Mouse (Mus musculus) kidney, postnatal 0 days (tissue): Measurements from ENCODE around the gene Tet3. TPM values are rescaled to one million over a fixed set of nuclear protein-coding genes. Genes with fewer than 3 reads are reported as not detected.

ENCODE experiments used
- ATAC-seq: fragments of 200-750 bp; cut with Nextera tagmentation; replicated peaks from 2 replicates; pipeline ENCODE4 v1.8.0; 2017; ENCODE audit warnings: low read depth, moderate number of reproducible peaks, moderate TSS enrichment, moderate library complexity; ENCODE audit not compliant: low FRiP score
- DNase-seq: peaks from one replicate; pipeline ENCODE4 v3.0.0-alpha.2; 2016; ENCODE audit warnings: low spot score
- H3K27ac ChIP-seq: fragments of 300-500 bp; sonication (generic); 2 replicates; pipeline ENCODE4 v1.5.1; 2014; ENCODE audit warnings: mild to moderate bottlenecking
- H3K27me3 ChIP-seq: fragments of 300-500 bp; sonication (generic); 2 replicates; pipeline ENCODE4 v1.6.1; 2014; ENCODE audit warnings: low read length, mixed read lengths; ENCODE audit not compliant: insufficient read depth
- H3K36me3 ChIP-seq: fragments of 300-500 bp; sonication (generic); 2 replicates; pipeline ENCODE4 v1.6.1; 2014; ENCODE audit warnings: low read length, mixed read lengths; ENCODE audit not compliant: insufficient read depth
- H3K4me1 ChIP-seq: fragments of 300-500 bp; sonication (generic); replicated peaks from 2 replicates; pipeline ENCODE4 v1.6.1; 2014; ENCODE audit warnings: antibody characterized with exemption, low read length, mixed read lengths; ENCODE audit not compliant: insufficient read depth
- H3K4me2 ChIP-seq: fragments of 300-500 bp; sonication (generic); 2 replicates; pipeline ENCODE4 v1.6.1; 2014; ENCODE audit warnings: mild to moderate bottlenecking, low read length, moderate library complexity, mixed read lengths
- H3K4me3 ChIP-seq: fragments of 300-500 bp; sonication (generic); replicated peaks from 2 replicates; pipeline ENCODE4 v1.5.1; 2014; ENCODE audit warnings: low read depth, low read length
- H3K9ac ChIP-seq: fragments of 300-500 bp; sonication (generic); 2 replicates; pipeline ENCODE4 v1.6.1; 2014; ENCODE audit warnings: low read depth, low read length
- H3K9me3 ChIP-seq: fragments of 300-500 bp; sonication (generic); replicated peaks from 2 replicates; pipeline ENCODE4 v1.6.1; 2016; ENCODE audit warnings: low read length, inconsistent platforms, mixed read lengths
- CTCF ChIP-seq: IDR thresholded peaks from 2 replicates; pipeline ENCODE4 v1.5.1; 2016; ENCODE audit warnings: antibody characterized with exemption, low read depth, mild to moderate bottlenecking, moderate library complexity
- WGBS: fragments of 180-500 bp; shearing (Covaris S2); extraction: QIAGEN DNeasy Blood & Tissue Kit; methylation state at CpG from one replicate; pipeline ENCODE4 v1.1.7; 2014; 5-methylcytosine and 5-hydroxymethylcytosine counted together
- polyA plus RNA-seq: library from polyadenylated mRNA; unstranded; fragments of >200 nt; fragmentation: Nextera tagmentation; extraction: Ambion mirVana; gene quantifications from 2 replicates; pipeline ENCODE4 v1.2.1, GENCODE M21; 2015

The Tet3 gene
- polyA plus RNA-seq, 1 experiment from 2014 or later: 32.3 TPM

DNA sequence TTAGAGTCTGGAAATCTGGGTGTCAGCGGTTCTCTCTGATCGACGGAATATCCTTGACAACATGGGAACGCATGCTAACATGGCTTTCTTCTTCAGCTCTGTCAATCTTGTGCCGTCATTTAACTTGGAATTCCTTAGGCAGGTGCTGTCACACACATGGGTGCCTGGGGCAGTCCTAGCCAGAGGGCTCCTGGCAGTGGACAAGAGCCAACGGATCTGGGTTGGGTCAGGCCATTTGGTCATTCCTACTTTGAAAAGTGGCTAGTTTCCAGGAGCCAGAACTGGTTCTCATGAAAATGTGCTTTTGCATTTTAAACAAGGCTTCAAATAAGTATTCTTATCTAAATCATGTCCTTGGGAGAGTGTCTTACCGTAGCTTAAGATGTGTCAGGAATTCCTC lies 12.9 kb upstream of the Tet3 start:
- no peaks in the 10 kb centered on the region for H3K4me1 ChIP-seq
- 84% methylated on average over 7 of the region's 7 CpGs for WGBS
- H3K4me2 ChIP-seq: no peak overlapping the region
- no peak overlapping the region for H3K9ac ChIP-seq
- ATAC-seq: no peak
- no peak overlapping the region for H3K4me3 ChIP-seq
- DNase-seq: no peak
- no peaks in the 10 kb centered on the region for H3K9me3 ChIP-seq
- H3K27ac ChIP-seq: no peak overlapping the region
- no peak for TF ChIP-seq CTCF
- no peaks in the 10 kb centered on the region for H3K27me3 ChIP-seq
- H3K36me3 ChIP-seq: no peaks in the 10 kb centered on the region

DNA sequence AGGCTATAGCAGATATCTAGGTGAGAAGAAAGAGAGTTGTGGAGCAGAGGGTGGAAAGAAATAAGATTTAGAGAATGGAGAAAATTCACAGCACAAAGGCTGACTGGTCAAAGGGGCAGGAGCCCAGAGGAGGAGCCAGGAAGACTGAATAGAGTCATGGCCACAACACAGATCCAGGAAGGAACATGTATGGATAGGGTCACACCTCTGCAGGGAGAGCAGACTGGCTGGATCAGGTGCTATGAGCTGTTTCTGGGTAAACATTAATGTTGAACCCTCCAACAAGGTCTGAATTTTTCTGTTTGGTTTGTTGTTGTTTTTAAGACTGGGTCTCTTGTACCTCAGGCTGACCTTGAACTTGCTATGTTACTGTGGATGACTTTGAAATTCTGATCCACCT lies 5.1 kb upstream of the Tet3 start:
- DNase-seq (no peak), ATAC-seq (no peak; the same call in 1 of the 2 replicates)
- Histone ChIP-seq H3K4me2 (no peak overlapping the region), H3K36me3 (no peaks in the 10 kb centered on the region), H3K27ac (peak overlapping the region; percentile 42; the same call in 1 of the 2 replicates), H3K4me3 (no peak overlapping the region), H3K27me3 (no peaks in the 10 kb centered on the region), H3K4me1 (peaks cover 9% of the 10 kb centered on the region; the same call in 1 of the 2 replicates), H3K9me3 (no peaks in the 10 kb centered on the region), H3K9ac (no peak overlapping the region)
- TF ChIP-seq CTCF: no peak

DNA sequence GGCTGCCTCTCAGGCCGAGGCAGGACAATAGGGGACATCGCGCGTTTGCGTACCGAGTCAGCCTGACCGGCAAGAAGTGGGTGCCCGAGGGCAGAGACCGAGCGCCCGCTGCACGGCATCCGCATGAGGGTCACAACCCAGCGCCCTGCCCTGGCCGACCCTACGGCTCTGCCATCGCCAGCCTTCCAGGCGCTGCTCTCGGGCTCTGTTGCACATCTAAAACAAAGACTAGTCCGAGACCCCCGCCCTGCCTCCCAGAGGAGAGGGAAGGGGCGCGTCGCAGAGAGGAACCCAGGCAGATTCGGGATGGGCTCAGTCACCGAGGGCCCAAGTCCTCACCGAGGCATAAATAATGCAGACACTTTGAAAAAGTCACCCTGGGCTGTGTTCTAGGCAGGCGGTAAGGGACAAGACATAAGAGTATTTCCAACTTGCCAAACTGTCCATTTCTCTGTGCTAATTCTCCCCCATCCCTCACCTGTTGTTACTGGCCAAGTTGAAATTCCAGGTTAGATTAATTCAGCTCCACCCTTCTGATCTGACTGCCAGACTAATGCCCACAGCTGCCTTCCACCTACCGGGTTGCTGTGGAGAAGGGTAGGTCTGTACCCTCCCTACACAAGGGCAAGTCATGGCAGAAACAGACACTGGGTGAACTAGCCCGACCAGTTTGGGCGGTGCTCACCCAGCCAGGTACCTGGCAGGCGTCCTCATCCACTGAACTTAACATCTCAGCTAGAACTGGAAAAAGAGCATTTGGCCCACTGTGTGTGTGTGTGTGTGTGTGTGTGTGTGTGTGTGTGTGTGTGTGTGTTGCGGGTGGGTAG lies 1.7 kb downstream of the Tet3 start:
- H3K4me1 ChIP-seq: peaks cover 34% of the 10 kb centered on the region
- ATAC-seq (peak; percentile 53; the same call in 1 of the 2 replicates), DNase-seq (peak; percentile 56)
- H3K9me3 ChIP-seq: no peaks in the 10 kb centered on the region
- H3K27me3 ChIP-seq: no peaks in the 10 kb centered on the region
- 5% methylated on average over 32 of the region's 33 CpGs for WGBS
- H3K4me3 ChIP-seq: peak overlapping the region; percentile 79
- H3K9ac ChIP-seq: peak overlapping the region; percentile 95
- H3K27ac ChIP-seq: peak overlapping the region; percentile 97
- no peaks in the 10 kb centered on the region for H3K36me3 ChIP-seq
- no peak for TF ChIP-seq CTCF
- H3K4me2 ChIP-seq: peak overlapping the region; percentile 83

DNA sequence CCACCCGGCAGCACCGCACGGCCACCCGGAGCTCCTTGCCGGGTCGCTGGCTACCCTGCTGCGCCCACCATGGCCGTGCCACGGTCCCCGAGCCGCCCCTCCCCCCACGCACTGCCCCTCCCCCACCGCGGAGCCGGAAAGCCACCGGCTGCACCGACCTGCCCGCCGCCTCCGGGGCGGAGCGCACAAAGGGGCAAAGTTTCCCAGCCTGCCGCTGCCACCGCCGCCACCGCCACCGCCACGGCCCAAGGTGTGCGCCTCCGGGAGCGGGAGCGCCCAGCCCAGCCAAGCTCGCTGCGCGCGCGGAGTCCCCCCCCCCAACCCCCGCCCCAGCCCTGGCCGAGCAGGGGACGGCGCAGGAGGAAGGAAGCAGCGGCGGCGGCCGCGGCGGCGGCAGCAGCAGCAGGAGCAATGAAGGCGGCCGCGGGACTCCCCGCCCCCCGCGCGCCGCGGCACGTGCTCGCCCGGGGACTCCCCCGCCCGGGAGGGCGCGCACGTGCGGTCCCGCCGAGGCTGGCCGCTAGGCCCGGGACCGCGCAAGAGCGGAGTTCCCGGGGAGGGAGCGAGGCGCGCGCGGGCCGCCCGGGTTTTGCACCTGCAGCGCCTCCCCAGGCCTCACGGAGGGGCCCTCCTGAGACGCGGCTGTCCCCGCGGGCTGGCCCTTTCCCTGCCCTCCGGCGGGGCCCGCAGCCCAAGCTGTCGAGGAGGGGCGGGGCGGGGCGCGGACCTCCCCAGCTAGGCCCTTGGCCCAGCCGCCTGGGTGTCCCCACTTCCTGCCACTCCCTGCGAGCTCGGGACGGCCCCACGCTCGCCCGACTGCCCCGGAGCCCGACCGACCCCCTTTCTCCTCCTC lies 2.5 kb downstream of the Tet3 start:
- Histone ChIP-seq H3K4me1 (peaks cover 42% of the 10 kb centered on the region), H3K4me3 (peak overlapping the region; percentile 79), H3K9me3 (no peaks in the 10 kb centered on the region), H3K27ac (peak overlapping the region; percentile 97), H3K27me3 (no peaks in the 10 kb centered on the region), H3K4me2 (peak overlapping the region; percentile 83), H3K36me3 (no peaks in the 10 kb centered on the region), H3K9ac (peak overlapping the region; percentile 95)
- TF ChIP-seq CTCF: peak; percentile 26; the same call in 1 of the 2 replicates
- whole genome bisulfite sequencing: 1% methylated on average over 58 of the region's 105 CpGs
- peak; percentile 82 for DNase-seq
- ATAC-seq: peak; percentile 82

DNA sequence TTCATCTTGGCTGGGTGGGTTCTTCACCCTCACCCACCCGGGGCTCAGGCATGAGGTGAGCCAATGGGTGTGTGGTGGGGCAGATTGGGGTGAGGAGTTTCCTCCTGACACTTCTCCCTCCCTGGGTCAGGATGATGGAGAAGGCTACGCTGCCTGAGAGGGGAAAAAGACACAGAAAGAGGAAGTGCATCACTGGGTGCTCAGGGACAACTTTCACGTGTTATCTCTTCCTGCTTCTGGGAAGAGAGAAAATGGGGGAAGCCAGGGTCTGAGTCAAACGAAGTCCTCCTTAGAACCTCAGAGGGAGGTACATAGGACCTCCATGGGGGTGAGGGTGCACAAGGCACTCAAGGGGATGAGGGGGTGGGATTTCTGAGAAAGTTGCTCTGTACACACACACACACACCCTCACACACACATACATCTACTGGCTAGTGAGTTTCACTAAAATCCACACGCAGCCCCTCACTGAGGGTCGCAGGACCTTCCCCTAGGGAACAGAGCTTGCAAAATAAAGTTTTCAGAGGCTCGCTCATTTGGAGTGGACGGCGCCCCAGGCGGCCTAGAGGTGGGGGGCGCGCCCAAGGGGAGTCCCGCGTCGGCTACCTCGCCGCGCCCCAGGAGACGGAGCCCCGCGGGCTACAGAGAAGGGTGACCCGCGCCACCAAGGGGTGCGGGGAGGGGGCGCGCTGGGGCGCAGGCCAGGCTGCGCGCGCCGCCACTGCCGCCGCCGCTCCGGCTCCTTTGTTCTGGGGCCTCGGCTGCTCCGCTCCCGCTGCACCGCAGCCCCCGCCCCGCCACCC lies 3.4 kb downstream of the Tet3 start:
- H3K4me1 ChIP-seq: peaks cover 48% of the 10 kb centered on the region
- H3K36me3 ChIP-seq: no peaks in the 10 kb centered on the region
- peak overlapping the region; percentile 79 for H3K4me3 ChIP-seq
- peak overlapping the region; percentile 95 for H3K9ac ChIP-seq
- no peaks in the 10 kb centered on the region for H3K27me3 ChIP-seq
- WGBS: 1% methylated on average over 14 of the region's 41 CpGs
- DNase-seq (peak; percentile 51), ATAC-seq (peak; percentile 35)
- no peaks in the 10 kb centered on the region for H3K9me3 ChIP-seq
- peak overlapping the region; percentile 83 for H3K4me2 ChIP-seq
- TF ChIP-seq CTCF: no peak
- peak overlapping the region; percentile 97 for H3K27ac ChIP-seq
